In the genomic region with DNA sequence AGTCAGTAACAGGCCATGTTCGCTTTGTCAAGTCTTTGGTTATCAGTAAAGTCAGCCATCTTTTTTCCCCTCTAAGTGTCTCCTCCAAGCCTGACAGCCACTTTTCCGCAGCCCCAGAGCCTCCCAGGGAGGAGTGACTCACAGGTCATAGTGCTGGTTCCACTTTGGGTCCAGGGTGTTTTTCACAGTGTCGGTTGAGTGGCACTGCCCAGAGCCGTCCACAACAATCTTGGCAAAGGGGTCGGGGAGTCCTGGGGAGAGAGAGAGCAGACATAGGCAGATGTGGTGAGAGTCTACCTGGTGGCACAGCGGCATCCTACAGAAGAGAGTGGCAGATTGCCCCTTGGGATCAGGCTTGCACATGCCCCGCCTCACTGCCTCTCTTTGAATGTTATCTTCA, we compare ENCODE assay signal across 12 mouse cellular contexts.
"Had no signal": no experiment of that assay in that cellular context is flagged by ENCODE, and none has a peak within 500 bp of the region (broad histone marks: within the 10 kb centered on the region; RNA-seq: fewer than 3 reads in every experiment).

No protein-coding gene starts in this region.

- H3K4me2 ChIP-seq: limb, embryonic 12.5 days; liver, embryonic 13.5 days; lung, embryonic 15.5 days; midbrain, embryonic 12.5 days had no signal

- DNase-seq: kidney, adult 18-20 months; kidney, postnatal 36 days; liver; liver, embryonic 13.5 days; liver, postnatal 0 days; thymus, adult 18-20 months; thymus, postnatal 25 days had no signal

- H3K27me3 ChIP-seq: limb, embryonic 12.5 days; liver, embryonic 13.5 days; lung, embryonic 15.5 days; midbrain, embryonic 12.5 days had no signal

- H3K9me3 ChIP-seq: limb, embryonic 12.5 days; liver, embryonic 13.5 days; lung, embryonic 15.5 days; midbrain, embryonic 12.5 days had no signal

- H3K4me3 ChIP-seq: layer of hippocampus, adult 2 months; limb, embryonic 12.5 days; liver, embryonic 13.5 days; lung, embryonic 15.5 days; midbrain, embryonic 12.5 days had no signal

- ATAC-seq: liver, postnatal 0 days; midbrain, embryonic 16.5 days had no signal

- H3K4me1 ChIP-seq: lung, embryonic 15.5 days had no signal

- H3K9ac ChIP-seq: limb, embryonic 12.5 days; liver, embryonic 13.5 days; liver, postnatal 0 days; lung, embryonic 15.5 days; midbrain, embryonic 12.5 days had no signal

- H3K27ac ChIP-seq: layer of hippocampus, adult 2 months; liver, embryonic 13.5 days; lung, embryonic 15.5 days; midbrain, embryonic 12.5 days had no signal
